Mouse (Mus musculus): ENCODE data around the gene Tecta. TPM values are rescaled to one million over a fixed set of nuclear protein-coding genes. Genes with fewer than 3 reads are reported as not detected.

Gene Tecta
- polyA plus RNA-seq, 1 experiment from 2014 or later, result 0.87 TPM

DNA sequence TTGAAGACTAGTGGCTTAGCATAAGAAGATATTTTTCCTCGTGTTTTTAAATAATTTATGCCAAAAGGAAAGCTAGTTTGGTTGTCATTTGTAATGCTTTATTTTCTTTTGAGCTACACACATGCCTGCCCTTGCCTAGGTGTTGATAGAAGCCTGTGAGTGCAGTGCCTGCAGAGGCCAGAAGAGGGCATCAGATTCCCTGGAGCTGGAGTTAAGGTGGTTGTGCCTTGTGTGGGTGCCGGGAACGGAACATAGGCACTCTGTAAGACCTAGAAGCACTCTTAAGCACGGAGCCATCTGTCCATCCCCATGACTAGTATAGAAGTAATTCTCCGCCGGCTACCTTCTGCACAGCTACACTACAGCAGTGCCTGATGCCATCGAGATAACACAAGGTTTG is 79.1 kb downstream of the Tecta start:
- no peaks in the 10 kb centered on the region for H3K27me3 ChIP-seq (ENCODE audit: control insufficient read depth, insufficient read depth, low read depth, low read length)
- H3K27ac ChIP-seq (ENCODE audit: low read length), result no peak overlapping the region
- H3K36me3 ChIP-seq (ENCODE audit: control insufficient read depth, insufficient read depth, low read length), result no peaks in the 10 kb centered on the region
- no peak overlapping the region for H3K4me2 ChIP-seq (ENCODE audit: low read length)
- no peaks in the 10 kb centered on the region for H3K9me3 ChIP-seq (replicated peaks; ENCODE audit: control insufficient read depth, low read length, poor library complexity, severe bottlenecking)
- no peak overlapping the region for H3K4me3 ChIP-seq (ENCODE audit: low read depth, low read length)
- no peak for ATAC-seq
- no peaks in the 10 kb centered on the region for H3K4me1 ChIP-seq (ENCODE audit: control insufficient read depth, insufficient read depth, low read length)
- WGBS, result 89% methylated on average over 7 of the region's 7 CpGs
- H3K9ac ChIP-seq (ENCODE audit: low read depth, low read length), result no peak overlapping the region

DNA sequence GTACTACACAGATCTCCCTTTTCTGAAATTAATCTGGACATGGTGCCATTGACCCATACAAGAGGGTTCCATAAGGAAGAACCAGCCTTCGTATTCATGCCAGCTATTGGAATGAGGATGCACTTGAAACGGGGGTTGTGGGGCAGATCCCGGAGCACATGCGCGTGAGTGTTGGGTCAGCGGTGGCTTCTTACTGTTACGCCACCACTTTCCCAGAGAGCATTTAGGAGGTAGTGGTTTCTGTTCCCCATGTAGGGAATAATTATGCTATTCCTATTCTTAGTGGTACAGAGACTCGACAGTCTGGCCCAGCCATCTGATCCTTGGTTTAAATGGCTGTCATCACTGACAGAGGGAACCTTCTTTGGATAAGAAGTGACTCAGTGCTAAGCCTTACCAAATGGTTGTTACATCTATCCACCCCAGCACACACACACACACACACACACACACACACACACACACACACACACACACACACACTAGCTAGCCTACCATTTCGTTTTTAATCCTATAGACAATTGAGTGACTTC is 81.2 kb downstream of the Tecta start:
- H3K9ac ChIP-seq (ENCODE audit: low read depth, low read length), result no peak overlapping the region
- WGBS, result 77% methylated on average over 9 of the region's 9 CpGs
- H3K9me3 ChIP-seq (replicated peaks; ENCODE audit: control insufficient read depth, low read length, poor library complexity, severe bottlenecking), result no peaks in the 10 kb centered on the region
- no peaks in the 10 kb centered on the region for H3K4me1 ChIP-seq (ENCODE audit: control insufficient read depth, insufficient read depth, low read length)
- no peak for ATAC-seq
- no peaks in the 10 kb centered on the region for H3K36me3 ChIP-seq (ENCODE audit: control insufficient read depth, insufficient read depth, low read length)
- H3K27me3 ChIP-seq (ENCODE audit: control insufficient read depth, insufficient read depth, low read depth, low read length), result no peaks in the 10 kb centered on the region
- no peak overlapping the region for H3K4me2 ChIP-seq (ENCODE audit: low read length)
- no peak overlapping the region for H3K27ac ChIP-seq (ENCODE audit: low read length)
- no peak overlapping the region for H3K4me3 ChIP-seq (ENCODE audit: low read depth, low read length)

DNA sequence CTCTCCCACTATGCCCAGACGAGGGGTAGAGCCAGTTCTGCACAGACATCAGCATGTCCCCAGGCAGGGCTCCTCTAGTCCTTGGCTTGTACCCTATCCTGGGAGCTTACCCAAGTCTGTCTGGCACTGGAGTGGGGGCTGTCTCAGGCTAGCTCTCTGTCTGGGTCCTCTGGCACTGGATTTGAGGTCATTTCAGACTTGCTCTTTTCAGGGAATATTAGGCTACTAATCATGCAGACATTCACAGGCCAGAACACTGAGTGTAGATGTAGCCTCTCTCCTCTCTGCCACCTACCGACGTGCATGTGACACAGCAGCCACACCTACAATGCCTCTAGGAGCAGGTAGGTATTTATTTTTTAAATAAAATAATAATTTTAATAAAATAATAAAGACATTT is 82.4 kb downstream of the Tecta start:
- Histone ChIP-seq H3K9ac (ENCODE audit: low read depth, low read length) (no peak overlapping the region), H3K4me2 (ENCODE audit: low read length) (no peak overlapping the region), H3K4me3 (ENCODE audit: low read depth, low read length) (no peak overlapping the region), H3K4me1 (ENCODE audit: control insufficient read depth, insufficient read depth, low read length) (no peaks in the 10 kb centered on the region), H3K27ac (ENCODE audit: low read length) (no peak overlapping the region), H3K27me3 (ENCODE audit: control insufficient read depth, insufficient read depth, low read depth, low read length) (no peaks in the 10 kb centered on the region), H3K9me3 (replicated peaks; ENCODE audit: control insufficient read depth, low read length, poor library complexity, severe bottlenecking) (no peaks in the 10 kb centered on the region), H3K36me3 (ENCODE audit: control insufficient read depth, insufficient read depth, low read length) (no peaks in the 10 kb centered on the region)
- ATAC-seq, result no peak
- WGBS, result 66% methylated on average over 3 of the region's 3 CpGs

DNA sequence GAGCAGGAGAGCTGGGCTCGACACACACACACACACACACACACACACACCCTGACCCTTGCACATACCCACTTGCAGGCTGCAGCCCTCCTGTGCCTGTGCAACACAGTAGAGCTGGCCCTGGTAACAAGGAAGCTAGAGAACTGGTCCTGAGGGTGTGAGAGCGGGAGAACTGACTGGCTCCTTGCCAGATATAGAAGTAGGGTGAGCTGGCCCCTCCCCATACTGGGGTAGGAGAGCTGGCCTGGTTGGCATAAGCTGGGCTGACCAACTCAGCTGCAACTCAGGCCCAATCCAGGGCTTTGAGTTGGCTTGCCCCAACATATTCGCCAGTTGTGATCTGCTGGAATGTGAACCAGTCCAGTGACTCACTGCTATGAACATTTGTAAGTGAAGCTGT is 83.9 kb downstream of the Tecta start:
- no peaks in the 10 kb centered on the region for H3K27me3 ChIP-seq (ENCODE audit: control insufficient read depth, insufficient read depth, low read depth, low read length)
- no peak overlapping the region for H3K9ac ChIP-seq (ENCODE audit: low read depth, low read length)
- WGBS, result 82% methylated on average over 3 of the region's 3 CpGs
- H3K4me1 ChIP-seq (ENCODE audit: control insufficient read depth, insufficient read depth, low read length), result no peaks in the 10 kb centered on the region
- H3K4me3 ChIP-seq (ENCODE audit: low read depth, low read length), result no peak overlapping the region
- no peak overlapping the region for H3K27ac ChIP-seq (ENCODE audit: low read length)
- H3K9me3 ChIP-seq (replicated peaks; ENCODE audit: control insufficient read depth, low read length, poor library complexity, severe bottlenecking), result no peaks in the 10 kb centered on the region
- no peak for ATAC-seq
- H3K36me3 ChIP-seq (ENCODE audit: control insufficient read depth, insufficient read depth, low read length), result no peaks in the 10 kb centered on the region
- no peak overlapping the region for H3K4me2 ChIP-seq (ENCODE audit: low read length)

DNA sequence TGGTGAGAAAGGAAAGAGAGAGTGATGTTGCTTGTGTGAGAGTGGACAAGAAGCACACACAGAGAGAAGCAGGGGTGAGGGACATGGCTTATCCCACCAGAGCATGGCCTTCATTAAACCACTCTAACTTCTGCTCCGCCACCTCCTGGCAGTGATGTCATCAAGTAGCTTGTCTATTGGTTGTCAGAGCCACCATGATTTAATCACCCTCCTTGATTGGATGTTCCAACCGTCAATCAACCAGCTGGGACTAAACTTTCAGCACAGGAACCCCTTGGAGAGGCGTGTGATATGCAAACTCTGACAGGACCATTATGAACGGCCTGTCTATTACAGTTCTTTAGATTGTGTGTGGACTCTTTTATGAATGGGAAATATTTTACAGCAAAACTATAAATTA is 84.8 kb downstream of the Tecta start:
- no peak overlapping the region for H3K4me3 ChIP-seq (ENCODE audit: low read depth, low read length)
- H3K36me3 ChIP-seq (ENCODE audit: control insufficient read depth, insufficient read depth, low read length), result no peaks in the 10 kb centered on the region
- ATAC-seq, result no peak
- WGBS, result 65% methylated on average over 4 of the region's 4 CpGs
- no peaks in the 10 kb centered on the region for H3K9me3 ChIP-seq (replicated peaks; ENCODE audit: control insufficient read depth, low read length, poor library complexity, severe bottlenecking)
- H3K4me2 ChIP-seq (ENCODE audit: low read length), result no peak overlapping the region
- no peak overlapping the region for H3K27ac ChIP-seq (ENCODE audit: low read length)
- no peaks in the 10 kb centered on the region for H3K27me3 ChIP-seq (ENCODE audit: control insufficient read depth, insufficient read depth, low read depth, low read length)
- H3K9ac ChIP-seq (ENCODE audit: low read depth, low read length), result no peak overlapping the region
- H3K4me1 ChIP-seq (ENCODE audit: control insufficient read depth, insufficient read depth, low read length), result no peaks in the 10 kb centered on the region

DNA sequence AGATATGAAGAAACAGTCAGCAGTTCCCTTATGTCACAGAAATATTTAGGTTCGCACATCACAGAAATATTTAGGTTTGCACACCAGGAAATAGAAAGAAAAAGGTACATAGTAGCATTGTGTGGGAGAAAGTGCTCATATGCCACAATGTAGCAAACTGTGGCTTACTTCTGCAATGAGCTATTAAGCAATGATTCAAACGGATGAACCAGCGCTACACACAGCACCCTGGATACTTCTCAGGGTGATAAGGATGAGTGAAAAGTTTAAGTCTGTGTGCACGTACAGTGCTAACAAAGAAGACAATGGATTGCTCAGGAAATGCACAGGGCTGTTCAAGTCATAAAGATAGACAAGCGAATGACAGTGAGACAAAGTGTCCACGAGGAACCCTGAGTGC is 85.3 kb downstream of the Tecta start:
- no peaks in the 10 kb centered on the region for H3K36me3 ChIP-seq (ENCODE audit: control insufficient read depth, insufficient read depth, low read length)
- no peak overlapping the region for H3K27ac ChIP-seq (ENCODE audit: low read length)
- no peak for ATAC-seq
- H3K4me2 ChIP-seq (ENCODE audit: low read length), result no peak overlapping the region
- whole genome bisulfite sequencing, result 82% methylated on average over 6 of the region's 6 CpGs
- no peak overlapping the region for H3K9ac ChIP-seq (ENCODE audit: low read depth, low read length)
- H3K27me3 ChIP-seq (ENCODE audit: control insufficient read depth, insufficient read depth, low read depth, low read length), result no peaks in the 10 kb centered on the region
- H3K9me3 ChIP-seq (replicated peaks; ENCODE audit: control insufficient read depth, low read length, poor library complexity, severe bottlenecking), result no peaks in the 10 kb centered on the region
- H3K4me1 ChIP-seq (ENCODE audit: control insufficient read depth, insufficient read depth, low read length), result no peaks in the 10 kb centered on the region
- no peak overlapping the region for H3K4me3 ChIP-seq (ENCODE audit: low read depth, low read length)

DNA sequence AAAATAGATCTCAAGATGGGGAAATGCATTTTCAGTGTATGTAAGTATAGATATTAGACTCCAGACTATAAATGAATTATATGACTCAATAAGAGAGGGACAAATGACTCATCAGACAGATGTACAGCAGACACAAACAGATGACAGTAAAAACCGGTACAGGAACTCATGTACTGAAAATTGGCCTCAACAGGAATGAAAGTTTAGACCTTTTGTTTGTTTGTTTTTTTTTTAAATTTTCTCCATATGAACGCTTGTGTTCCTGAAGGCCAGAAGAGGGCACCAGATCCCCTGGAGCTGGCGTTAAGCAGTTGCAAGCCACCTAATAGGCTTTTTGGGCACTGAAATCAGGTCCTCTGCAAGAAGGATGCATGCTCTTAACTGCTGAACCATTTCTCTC is 85.9 kb downstream of the Tecta start:
- Histone ChIP-seq H3K4me2 (ENCODE audit: low read length) (no peak overlapping the region), H3K4me3 (ENCODE audit: low read depth, low read length) (no peak overlapping the region), H3K4me1 (ENCODE audit: control insufficient read depth, insufficient read depth, low read length) (no peaks in the 10 kb centered on the region), H3K9me3 (replicated peaks; ENCODE audit: control insufficient read depth, low read length, poor library complexity, severe bottlenecking) (no peaks in the 10 kb centered on the region), H3K27ac (ENCODE audit: low read length) (no peak overlapping the region), H3K36me3 (ENCODE audit: control insufficient read depth, insufficient read depth, low read length) (no peaks in the 10 kb centered on the region), H3K27me3 (ENCODE audit: control insufficient read depth, insufficient read depth, low read depth, low read length) (no peaks in the 10 kb centered on the region), H3K9ac (ENCODE audit: low read depth, low read length) (no peak overlapping the region)
- 18% methylated on average over 3 of the region's 3 CpGs for WGBS
- no peak for ATAC-seq

DNA sequence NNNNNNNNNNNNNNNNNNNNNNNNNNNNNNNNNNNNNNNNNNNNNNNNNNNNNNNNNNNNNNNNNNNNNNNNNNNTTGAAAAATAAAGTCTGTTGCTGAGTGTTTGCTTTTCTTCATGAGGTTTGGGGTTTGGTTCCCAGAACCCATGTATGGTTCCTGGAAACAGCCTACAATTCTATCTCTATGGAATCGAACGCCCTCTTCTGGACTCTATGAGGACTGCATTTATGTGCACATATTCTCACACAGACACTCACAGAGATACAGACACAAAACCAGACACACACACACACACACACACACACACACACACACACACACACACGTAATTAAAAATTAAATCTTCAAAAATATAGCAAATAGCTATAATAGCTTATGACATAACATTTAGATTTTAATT is 88.4 kb downstream of the Tecta start:
- ATAC-seq, result no peak
- Histone ChIP-seq H3K27me3 (ENCODE audit: control insufficient read depth, insufficient read depth, low read depth, low read length) (no peaks in the 10 kb centered on the region), H3K9me3 (replicated peaks; ENCODE audit: control insufficient read depth, low read length, poor library complexity, severe bottlenecking) (no peaks in the 10 kb centered on the region), H3K27ac (ENCODE audit: low read length) (no peak overlapping the region), H3K9ac (ENCODE audit: low read depth, low read length) (no peak overlapping the region), H3K4me2 (ENCODE audit: low read length) (no peak overlapping the region), H3K36me3 (ENCODE audit: control insufficient read depth, insufficient read depth, low read length) (no peaks in the 10 kb centered on the region), H3K4me3 (ENCODE audit: low read depth, low read length) (no peak overlapping the region), H3K4me1 (ENCODE audit: control insufficient read depth, insufficient read depth, low read length) (no peaks in the 10 kb centered on the region)
- WGBS, result 93% methylated on average over 3 of the region's 3 CpGs

DNA sequence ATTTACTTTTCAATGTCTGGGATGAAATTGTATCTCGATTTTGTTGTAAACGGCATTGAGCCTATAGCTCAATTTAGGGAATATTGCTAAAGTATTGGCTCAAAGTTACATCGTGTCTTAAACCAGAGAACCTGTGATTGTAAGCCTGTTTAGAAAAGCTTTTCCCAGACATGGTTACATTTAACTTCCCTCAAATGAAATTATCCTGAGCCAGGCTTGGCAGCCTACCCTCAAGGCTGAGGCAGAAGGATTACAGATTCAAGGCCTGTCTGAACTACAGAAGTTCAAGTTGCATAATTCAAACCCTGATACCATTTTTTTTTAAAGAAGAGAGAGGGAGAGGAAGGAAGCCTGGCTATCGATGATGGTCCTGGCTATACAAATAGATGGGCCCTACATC is 95.8 kb downstream of the Tecta start:
- Histone ChIP-seq H3K9ac (ENCODE audit: low read depth, low read length) (no peak overlapping the region), H3K36me3 (ENCODE audit: control insufficient read depth, insufficient read depth, low read length) (no peaks in the 10 kb centered on the region), H3K4me1 (ENCODE audit: control insufficient read depth, insufficient read depth, low read length) (no peaks in the 10 kb centered on the region), H3K27ac (ENCODE audit: low read length) (no peak overlapping the region), H3K27me3 (ENCODE audit: control insufficient read depth, insufficient read depth, low read depth, low read length) (no peaks in the 10 kb centered on the region), H3K9me3 (replicated peaks; ENCODE audit: control insufficient read depth, low read length, poor library complexity, severe bottlenecking) (no peaks in the 10 kb centered on the region), H3K4me2 (ENCODE audit: low read length) (no peak overlapping the region), H3K4me3 (ENCODE audit: low read depth, low read length) (no peak overlapping the region)
- ATAC-seq, result no peak
- 92% methylated on average over 4 of the region's 4 CpGs for whole genome bisulfite sequencing
